Mouse (Mus musculus) Patski (cell line): ENCODE results near the gene Gm28308. TPM values are rescaled to one million over a fixed set of nuclear protein-coding genes. Genes with fewer than 3 reads are reported as not detected.

Experiments
- ATAC-seq: fragments of 100-300 bp; one replicate; pipeline ENCODE4 v1.8.0; 2021
- CTCF ChIA-PET: fragments of 350-600 bp; sonication (Branson Sonifier 250); formaldehyde crosslinking; loops from one replicate; lab custom pipeline; 2022; ENCODE audit warnings: inconsistent platforms; lab: Charles Lee
- POLR2A ChIA-PET: fragments of 350-600 bp; sonication (Branson Sonifier 250); formaldehyde crosslinking; loops from one replicate; lab custom pipeline; 2022; ENCODE audit warnings: antibody characterized with exemption, inconsistent platforms; lab: Charles Lee
- DNase-seq: peaks from one replicate; pipeline ENCODE4 v3.0.0-alpha.2; 2011; ENCODE audit warnings: low read depth, low spot score
- H3K27me3 ChIP-seq: fragments of 371-371 bp; one replicate; pipeline ENCODE4 v1.5.1; 2021
- CTCF ChIP-seq: fragments of 100-300 bp; IDR thresholded peaks from one replicate; pipeline ENCODE4 v1.5.1; 2021
- in situ Hi-C: fragments of 300-500 bp; cut with MboI; formaldehyde crosslinking; loops from 3 replicates; pipeline ENCODE4 v1.11.1; 2018; ENCODE audit warnings: low pct_unique_long_range_greater_than_20kb, mixed read lengths
- polyA plus RNA-seq: library from polyadenylated mRNA; unstranded; gene quantifications from one replicate; pipeline ENCODE4 v1.2.3, GENCODE M21; 2021

Gene Gm28308
- polyA plus RNA-seq, 1 experiment from 2014 or later = 8.7 TPM

- TF ChIP-seq CTCF = no peak
- no peak for ATAC-seq
- DNase-seq = no peak
- POLR2A ChIA-PET = no interaction called here
- H3K27me3 ChIP-seq = no peaks in the 10 kb centered on the region
- in situ Hi-C loops = no loop called here
- CTCF ChIA-PET = no interaction called here
Observed at GRCm38 (mm10) chr6:52166431-52167077, 46.6 kb downstream of the Gm28308 start.

GRCm38 (mm10) chr6:52165441-52166370, 47.4 kb downstream of the Gm28308 start:
- H3K27me3 ChIP-seq = no peaks in the 10 kb centered on the region
- ChIA-PET CTCF (no interaction called here), POLR2A (no interaction called here)
- ATAC-seq (no peak), DNase-seq (no peak)
- in situ Hi-C loops = no loop called here
- TF ChIP-seq CTCF = no peak

- ATAC-seq (no peak), DNase-seq (no peak)
- CTCF ChIA-PET = no interaction called here
- TF ChIP-seq CTCF = no peak
- no peaks in the 10 kb centered on the region for H3K27me3 ChIP-seq
- POLR2A ChIA-PET = no interaction called here
- in situ Hi-C loops = no loop called here
Observed at GRCm38 (mm10) chr6:52164626-52165440, 48.3 kb downstream of the Gm28308 start, which contains the start of gene Hoxa2. TSS of gene Hoxa2 (minus strand) at chr6:52164831.

GRCm38 (mm10) chr6:52164051-52164625, 49.0 kb downstream of the Gm28308 start:
- no peak for DNase-seq
- H3K27me3 ChIP-seq = no peaks in the 10 kb centered on the region
- POLR2A ChIA-PET = no interaction called here

GRCm38 (mm10) chr6:52163366-52164031, 49.6 kb downstream of the Gm28308 start:
- TF ChIP-seq CTCF = no peak
- ChIA-PET POLR2A (interaction anchor here (1.3 kb wide), 2 partner anchors 19 to 21 kb away, joined by 3 read pairs; no protein-coding TSS in a partner anchor), CTCF (interaction anchor here (1.1 to 1.2 kb wide), 2 partner anchors 9 to 41 kb away, joined by 4 read pairs; partner anchors contain the start of gene Hoxa5)
- in situ Hi-C loops = no loop called here
- DNase-seq (no peak), ATAC-seq (no peak)
- no peaks in the 10 kb centered on the region for H3K27me3 ChIP-seq

More at GRCm38 (mm10) chr6:52164051-52164625, 49.0 kb downstream of the Gm28308 start:
- no peak for TF ChIP-seq CTCF
- no peak for ATAC-seq
- in situ Hi-C loops = no loop called here
- CTCF ChIA-PET = no interaction called here

- ATAC-seq = no peak
- POLR2A ChIA-PET = interaction anchor here (0.5 to 2.3 kb wide), 6 partner anchors 9 to 662 kb away, joined by 3 to 16 read pairs (median 4); no protein-coding TSS in a partner anchor
Observed at GRCm38 (mm10) chr6:52162611-52163365, 50.4 kb downstream of the Gm28308 start.

GRCm38 (mm10) chr6:52162093-52162380, 51.1 kb downstream of the Gm28308 start:
- ChIA-PET POLR2A (interaction anchor here (0.6 to 2.3 kb wide), 9 partner anchors 10 to 663 kb away, joined by 3 to 16 read pairs (median 3); no protein-coding TSS in a partner anchor), CTCF (interaction anchor here (1.0 to 1.7 kb wide), 4 partner anchors 9 to 21 kb away, joined by 3 to 6 read pairs (median 4); no protein-coding TSS in a partner anchor)
- in situ Hi-C loops = no loop called here
- DNase-seq (no peak), ATAC-seq (no peak)
- no peak for TF ChIP-seq CTCF
- no peaks in the 10 kb centered on the region for H3K27me3 ChIP-seq

More at GRCm38 (mm10) chr6:52162611-52163365, 50.4 kb downstream of the Gm28308 start:
- no peak for DNase-seq
- no peak for TF ChIP-seq CTCF
- in situ Hi-C loops = no loop called here
- no peaks in the 10 kb centered on the region for H3K27me3 ChIP-seq
- CTCF ChIA-PET = interaction anchor here (1.0 to 1.6 kb wide), 4 partner anchors 8 to 41 kb away, joined by 3 to 4 read pairs (median 4); partner anchors contain the start of gene Hoxa5

- in situ Hi-C loops = no loop called here
- ATAC-seq (no peak), DNase-seq (no peak)
- TF ChIP-seq CTCF = no peak
- CTCF ChIA-PET = interaction anchor here (0.8 to 1.7 kb wide), 6 partner anchors 11 to 80 kb away, joined by 3 to 6 read pairs (median 4); partner anchors contain the start of gene Hoxa10
- POLR2A ChIA-PET = interaction anchor here (0.6 to 2.3 kb wide), 9 partner anchors 10 to 156 kb away, joined by 3 to 16 read pairs (median 3); partner anchors contain the start of gene Skap2
- no peaks in the 10 kb centered on the region for H3K27me3 ChIP-seq
Observed at GRCm38 (mm10) chr6:52161336-52162092, 51.6 kb downstream of the Gm28308 start.
